Mouse (Mus musculus) limb, embryonic 14.5 days (tissue): ENCODE results near the gene Nol7. TPM values are rescaled to one million over a fixed set of nuclear protein-coding genes. Genes with fewer than 3 reads are reported as not detected.

ENCODE experiments used
- ATAC-seq: fragments of 200-750 bp; cut with Nextera tagmentation; 2 replicates; pipeline ENCODE4 v1.8.0; 2017; ENCODE audit warnings: low read depth, moderate number of reproducible peaks, moderate TSS enrichment; ENCODE audit not compliant: low FRiP score
- DNase-seq: peaks from one replicate; pipeline ENCODE4 v3.0.0-alpha.2; 2015; ENCODE audit warnings: low spot score
- H3K27ac ChIP-seq: fragments of 300-500 bp; sonication (generic); replicated peaks from 2 replicates; pipeline ENCODE4 v1.5.1; 2014; ENCODE audit warnings: low read depth, mild to moderate bottlenecking, low read length, moderate library complexity, mixed read lengths
- H3K27me3 ChIP-seq: fragments of 300-500 bp; sonication (generic); 2 replicates; pipeline ENCODE4 v1.6.1; 2014; ENCODE audit warnings: low read length, mixed read lengths; ENCODE audit not compliant: control insufficient read depth, insufficient read depth
- H3K36me3 ChIP-seq: fragments of 300-500 bp; sonication (generic); 2 replicates; pipeline ENCODE4 v1.6.1; 2014; ENCODE audit warnings: mild to moderate bottlenecking, low read length, moderate library complexity, mixed read lengths; ENCODE audit not compliant: control insufficient read depth, insufficient read depth
- H3K4me1 ChIP-seq: fragments of 300-500 bp; sonication (generic); 2 replicates; pipeline ENCODE4 v1.6.1; 2014; ENCODE audit warnings: antibody characterized with exemption, low read length, mixed read lengths; ENCODE audit not compliant: control insufficient read depth, insufficient read depth
- H3K4me2 ChIP-seq: fragments of 300-500 bp; sonication (generic); replicated peaks from 2 replicates; pipeline ENCODE4 v1.6.1; 2014; ENCODE audit warnings: low read depth, mild to moderate bottlenecking, low read length, moderate library complexity; ENCODE audit not compliant: severe bottlenecking
- H3K4me3 ChIP-seq: fragments of 300-500 bp; sonication (generic); replicated peaks from 2 replicates; pipeline ENCODE4 v1.5.1; 2014; ENCODE audit warnings: low read length
- H3K9ac ChIP-seq: fragments of 300-500 bp; sonication (generic); 2 replicates; pipeline ENCODE4 v1.6.1; 2014; ENCODE audit warnings: mild to moderate bottlenecking, low read depth, low read length, moderate library complexity; ENCODE audit not compliant: severe bottlenecking
- H3K9me3 ChIP-seq: fragments of 300-500 bp; sonication (generic); 2 replicates; pipeline ENCODE4 v1.6.1; 2016; ENCODE audit warnings: low read length; ENCODE audit not compliant: control insufficient read depth
- POLR2A ChIP-seq: fragments of 200-500 bp; IDR thresholded peaks from 2 replicates; pipeline ENCODE4 v1.8.0; 2012; ENCODE audit warnings: inconsistent platforms, mild to moderate bottlenecking, moderate library complexity, borderline replicate concordance; ENCODE audit not compliant: insufficient read depth, insufficient read length; ENCODE audit errors: extremely low read depth
- WGBS: fragments of 180-500 bp; shearing (Covaris S2); extraction: QIAGEN DNeasy Blood & Tissue Kit; methylation state at CpG from one replicate; pipeline ENCODE4 v1.1.7; 2014; 5-methylcytosine and 5-hydroxymethylcytosine counted together
- polyA plus RNA-seq, 2 experiments: library from polyadenylated mRNA; depleted of rRNA in 1 of 2; stranded (reverse) in 1 of 2; unstranded in 1 of 2; fragments of >200 nt; fragmentation: Nextera tagmentation in 1 of 2; extraction: Ambion mirVana in 1 of 2; gene quantifications; 2 replicates each; pipeline versions ENCODE4 v1.2.1 to v1.2.3; 2012 to 2014

Gene Nol7
- polyA plus RNA-seq, 2 experiments: 96.1 to 138 TPM

DNA sequence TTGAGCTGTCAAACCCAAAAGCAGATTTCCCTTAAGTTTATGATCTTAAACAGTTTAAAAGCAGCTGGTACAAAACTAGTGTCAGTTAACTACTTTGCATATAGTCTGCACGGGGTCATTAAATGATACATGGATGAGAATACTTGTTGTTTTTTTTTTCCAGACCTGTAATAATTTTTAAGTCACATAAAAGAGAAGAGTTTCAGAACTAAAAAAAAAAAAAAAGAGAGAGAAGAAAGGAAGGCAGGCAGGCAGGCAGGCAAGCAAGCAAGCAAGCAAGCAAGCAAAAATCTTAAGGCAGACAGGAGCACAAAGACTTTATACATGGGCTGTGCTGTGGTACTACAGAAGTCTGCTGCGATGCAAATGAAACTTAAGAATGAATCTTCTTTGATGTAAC is 35.2 kb downstream of the Nol7 start:
- H3K27ac ChIP-seq: no peak overlapping the region
- ATAC-seq (no peak), DNase-seq (no peak)
- no peaks in the 10 kb centered on the region for H3K27me3 ChIP-seq
- 80% methylated on average over 2 of the region's 2 CpGs for WGBS
- no peaks in the 10 kb centered on the region for H3K4me1 ChIP-seq
- H3K4me2 ChIP-seq: no peak overlapping the region
- no peak overlapping the region for H3K9ac ChIP-seq
- peaks cover 4% of the 10 kb centered on the region; the same call in 1 of the 2 replicates for H3K9me3 ChIP-seq
- peaks cover 10% of the 10 kb centered on the region for H3K36me3 ChIP-seq
- TF ChIP-seq POLR2A: no peak
- H3K4me3 ChIP-seq: no peak overlapping the region

GRCm38 (mm10) chr13:43440376-43440775 is 42.2 kb downstream of the Nol7 start:
- no peaks in the 10 kb centered on the region for H3K36me3 ChIP-seq
- no peak overlapping the region for H3K4me2 ChIP-seq
- TF ChIP-seq POLR2A: no peak
- no peak overlapping the region for H3K9ac ChIP-seq
- H3K4me3 ChIP-seq: no peak overlapping the region
- WGBS: 89% methylated on average over 1 of the region's 1 CpGs
- H3K4me1 ChIP-seq: peaks cover 3% of the 10 kb centered on the region; the same call in 1 of the 2 replicates
- H3K27me3 ChIP-seq: no peaks in the 10 kb centered on the region
- H3K27ac ChIP-seq: no peak overlapping the region
- DNase-seq: no peak
- ATAC-seq: no peak
- H3K9me3 ChIP-seq: peaks cover 4% of the 10 kb centered on the region; the same call in 1 of the 2 replicates

GRCm38 (mm10) chr13:43442551-43442950 is 44.4 kb downstream of the Nol7 start:
- 86% methylated on average over 1 of the region's 1 CpGs for WGBS

GRCm38 (mm10) chr13:43443706-43444105 is 45.5 kb downstream of the Nol7 start:
- no peaks in the 10 kb centered on the region for H3K9me3 ChIP-seq
- no peak overlapping the region for H3K4me2 ChIP-seq
- no peak for DNase-seq
- ATAC-seq: no peak
- WGBS: 92% methylated on average over 4 of the region's 4 CpGs
- no peak for TF ChIP-seq POLR2A
- no peak overlapping the region for H3K4me3 ChIP-seq
- H3K36me3 ChIP-seq: no peaks in the 10 kb centered on the region
- no peaks in the 10 kb centered on the region for H3K27me3 ChIP-seq
- no peak overlapping the region for H3K27ac ChIP-seq
- H3K9ac ChIP-seq: no peak overlapping the region
- peaks cover 3% of the 10 kb centered on the region; the same call in 1 of the 2 replicates for H3K4me1 ChIP-seq

More at GRCm38 (mm10) chr13:43442551-43442950, 44.4 kb downstream of the Nol7 start:
- Histone ChIP-seq H3K4me3 (no peak overlapping the region), H3K4me2 (no peak overlapping the region), H3K9ac (no peak overlapping the region), H3K27ac (no peak overlapping the region), H3K9me3 (peaks cover 2% of the 10 kb centered on the region; the same call in 1 of the 2 replicates), H3K36me3 (no peaks in the 10 kb centered on the region), H3K27me3 (no peaks in the 10 kb centered on the region), H3K4me1 (peaks cover 3% of the 10 kb centered on the region; the same call in 1 of the 2 replicates)
- DNase-seq (no peak), ATAC-seq (no peak)
- no peak for TF ChIP-seq POLR2A

DNA sequence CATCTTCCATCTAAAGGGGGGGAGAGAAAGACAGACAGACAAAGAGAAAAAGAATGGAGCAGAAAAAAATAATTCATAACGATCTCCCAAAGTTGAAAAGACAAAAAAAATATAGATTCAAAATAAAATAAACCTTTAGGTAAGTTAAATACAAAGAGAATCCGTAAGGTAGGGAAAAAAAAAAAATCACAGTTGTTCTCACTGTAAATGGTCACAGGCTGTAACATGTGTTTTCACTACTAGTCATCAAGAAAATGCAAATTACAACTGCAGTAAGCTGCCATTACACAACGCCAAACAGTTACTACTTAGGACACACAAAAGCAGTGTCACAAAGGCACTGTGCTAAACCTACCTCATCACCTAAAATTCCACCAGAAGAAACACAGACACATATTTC is 46.5 kb downstream of the Nol7 start:
- ATAC-seq (no peak), DNase-seq (no peak)
- 79% methylated on average over 3 of the region's 3 CpGs for WGBS
- Histone ChIP-seq H3K4me1 (peaks cover 3% of the 10 kb centered on the region; the same call in 1 of the 2 replicates), H3K4me3 (no peak overlapping the region), H3K9me3 (no peaks in the 10 kb centered on the region), H3K27me3 (no peaks in the 10 kb centered on the region), H3K4me2 (no peak overlapping the region), H3K36me3 (no peaks in the 10 kb centered on the region), H3K9ac (no peak overlapping the region), H3K27ac (no peak overlapping the region)
- no peak for TF ChIP-seq POLR2A

DNA sequence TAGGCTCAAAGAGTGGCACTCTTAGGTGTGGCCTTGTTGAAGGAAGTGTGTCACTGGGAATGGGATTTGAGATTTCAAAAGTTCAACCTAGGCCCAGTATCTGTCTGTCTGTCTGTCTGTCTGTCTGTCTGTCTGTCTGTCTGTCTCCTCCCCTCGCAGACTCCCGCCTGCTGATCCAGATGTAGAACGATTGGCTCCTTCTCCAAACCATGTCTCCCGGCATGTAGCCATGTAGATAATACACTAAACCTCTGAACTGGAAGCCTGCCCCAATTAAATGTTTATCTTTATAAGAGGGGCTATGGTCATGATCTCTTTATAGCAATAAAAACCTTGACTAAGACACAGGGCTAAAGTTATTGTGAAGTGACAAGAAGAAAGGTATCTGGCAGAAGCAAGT is 47.6 kb downstream of the Nol7 start:
- Histone ChIP-seq H3K4me3 (no peak overlapping the region), H3K27me3 (no peaks in the 10 kb centered on the region), H3K9me3 (no peaks in the 10 kb centered on the region), H3K9ac (no peak overlapping the region), H3K36me3 (no peaks in the 10 kb centered on the region), H3K4me1 (peaks cover 3% of the 10 kb centered on the region; the same call in 1 of the 2 replicates), H3K27ac (no peak overlapping the region), H3K4me2 (no peak overlapping the region)
- no peak for DNase-seq
- ATAC-seq: no peak
- no peak for TF ChIP-seq POLR2A
- 97% methylated on average over 4 of the region's 4 CpGs for WGBS
